In the genomic region with DNA sequence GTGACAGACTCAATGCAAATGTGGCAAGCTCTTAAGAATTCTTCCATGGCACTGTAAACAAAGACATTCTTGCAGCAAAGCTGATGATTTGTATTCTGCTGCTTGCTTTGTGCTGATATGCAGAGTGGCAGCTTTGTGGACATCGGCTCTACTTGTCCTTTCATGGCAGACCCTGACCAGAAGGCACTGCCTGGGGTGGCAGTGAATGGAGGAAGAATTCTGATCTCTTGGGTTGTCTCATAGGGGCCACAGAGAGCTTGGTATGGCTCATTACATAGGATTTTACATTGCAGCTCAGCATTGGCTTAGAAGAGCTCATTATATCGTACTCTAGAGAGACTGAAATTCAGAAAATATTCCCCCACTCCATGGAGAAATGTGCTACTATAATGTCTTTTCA, we compare ENCODE assay signal across 22 mouse cellular contexts.
"Had no signal": no experiment of that assay in that cellular context is flagged by ENCODE, and none has a peak within 500 bp of the region (broad histone marks: within the 10 kb centered on the region; RNA-seq: fewer than 3 reads in every experiment).

No protein-coding gene starts in this region.

- H3K36me3 ChIP-seq: limb, embryonic 10.5 days; limb, embryonic 13.5 days; liver, embryonic 12.5 days; liver, embryonic 15.5 days; lung, embryonic 15.5 days; neural tube, embryonic 12.5 days; neural tube, embryonic 15.5 days; stomach, embryonic 15.5 days had no signal

- DNase-seq: kidney, adult 2 months; kidney, postnatal 25 days; layer of hippocampus, adult 9-11 months; liver; lung, adult 18-20 months; lung, postnatal 10 days; lung, postnatal 36 days; retina, postnatal 1 day; right cerebral cortex, postnatal 25 days; spleen, adult 18-20 months; thymus, postnatal 36 days had no signal

- H3K27me3 ChIP-seq: limb, embryonic 13.5 days; liver, embryonic 12.5 days; liver, embryonic 15.5 days; lung, embryonic 15.5 days; megakaryocyte, embryonic 14.5 days; neural tube, embryonic 12.5 days; neural tube, embryonic 15.5 days; stomach, embryonic 15.5 days had no signal

- H3K4me2 ChIP-seq: limb, embryonic 13.5 days; liver, embryonic 12.5 days; liver, embryonic 15.5 days; lung, embryonic 15.5 days; neural tube, embryonic 12.5 days; neural tube, embryonic 15.5 days; stomach, embryonic 15.5 days had no signal

- H3K4me3 ChIP-seq: layer of hippocampus, adult 2 months; limb, embryonic 10.5 days; limb, embryonic 13.5 days; liver, embryonic 12.5 days; liver, embryonic 15.5 days; lung, embryonic 15.5 days; megakaryocyte, embryonic 14.5 days; neural tube, embryonic 12.5 days; neural tube, embryonic 15.5 days; stomach, embryonic 15.5 days had no signal

- H3K9me3 ChIP-seq: limb, embryonic 10.5 days; limb, embryonic 13.5 days; liver, embryonic 12.5 days; liver, embryonic 15.5 days; lung, embryonic 15.5 days; neural tube, embryonic 12.5 days; neural tube, embryonic 15.5 days; stomach, embryonic 15.5 days had no signal

- H3K4me1 ChIP-seq: limb, embryonic 10.5 days; limb, embryonic 13.5 days; liver, embryonic 12.5 days; liver, embryonic 15.5 days; lung, embryonic 15.5 days; megakaryocyte, embryonic 14.5 days; neural tube, embryonic 12.5 days; neural tube, embryonic 15.5 days; stomach, embryonic 15.5 days had no signal

- ATAC-seq: liver, embryonic 12.5 days had no signal

- H3K9ac ChIP-seq: limb, embryonic 13.5 days; liver, embryonic 12.5 days; liver, embryonic 15.5 days; lung, embryonic 15.5 days; neural tube, embryonic 12.5 days; neural tube, embryonic 15.5 days; stomach, embryonic 15.5 days had no signal

- H3K27ac ChIP-seq: kidney, postnatal 0 days; layer of hippocampus, adult 2 months; limb, embryonic 10.5 days; limb, embryonic 13.5 days; liver, embryonic 12.5 days; liver, embryonic 15.5 days; lung, embryonic 15.5 days; neural tube, embryonic 12.5 days; neural tube, embryonic 15.5 days; stomach, embryonic 15.5 days had no signal
